8 mouse cellular contexts compared by ENCODE assay signal in genomic region chr1:185284740-185285139, GRCm38 (mm10). TPM values are rescaled to one million over a fixed set of nuclear protein-coding genes. Genes with fewer than 3 reads are reported as not detected.
DNase-seq lines count a peak whose midpoint lies in the region; ATAC-seq and TF ChIP-seq lines count a peak whose summit lies in the region.

No protein-coding gene starts in this region.

- TF ChIP-seq CTCF in hindbrain, postnatal 0 days (IDR thresholded peaks at IDR 0.05; ENCODE audit: low read depth), result no peak

- no peak overlapping the region for H3K4me3 ChIP-seq in liver, embryonic 15.5 days (replicated peaks)
- H3K4me3 ChIP-seq in liver, embryonic 11.5 days (ENCODE audit: low read depth, low read length), result no peak overlapping the region
- no peak overlapping the region for H3K4me3 ChIP-seq in hindbrain, postnatal 0 days (ENCODE audit: low read length)
- H3K4me3 ChIP-seq in stomach, embryonic 14.5 days (ENCODE audit: low read depth, low read length), result no peak overlapping the region
- no peak overlapping the region for H3K4me3 ChIP-seq in intestine, embryonic 15.5 days (replicated peaks)

- H3K4me2 ChIP-seq in liver, embryonic 15.5 days, result no peak overlapping the region
- no peak overlapping the region for H3K4me2 ChIP-seq in liver, embryonic 11.5 days
- H3K4me2 ChIP-seq in hindbrain, postnatal 0 days (ENCODE audit: low read depth, low read length), result no peak overlapping the region
- H3K4me2 ChIP-seq in stomach, embryonic 14.5 days (replicated peaks; ENCODE audit: low read depth, low read length), result no peak overlapping the region
- H3K4me2 ChIP-seq in intestine, embryonic 15.5 days (replicated peaks), result no peak overlapping the region

- no peak overlapping the region for H3K9ac ChIP-seq in liver, embryonic 15.5 days
- H3K9ac ChIP-seq in liver, embryonic 11.5 days (ENCODE audit: low read depth, low read length), result no peak overlapping the region
- no peak overlapping the region for H3K9ac ChIP-seq in hindbrain, postnatal 0 days (replicated peaks; ENCODE audit: low read length)
- H3K9ac ChIP-seq in stomach, embryonic 14.5 days (replicated peaks; ENCODE audit: low read depth, low read length), result no peak overlapping the region
- no peak overlapping the region for H3K9ac ChIP-seq in intestine, embryonic 15.5 days

- ATAC-seq in liver, embryonic 15.5 days (ENCODE audit: insufficient read depth), result peak; percentile 44; the same call in 1 of the 2 replicates
- no peak for ATAC-seq in liver, embryonic 11.5 days (replicated peaks; ENCODE audit: low FRiP score)
- peak; percentile 55 for ATAC-seq in hindbrain, postnatal 0 days
- ATAC-seq in stomach, embryonic 14.5 days (ENCODE audit: insufficient number of reproducible peaks, insufficient read depth, low FRiP score, low read depth), result 0 out of 2 replicates have a peak, but pooled peaks have one; percentile 34
- ATAC-seq in intestine, embryonic 15.5 days, result no peak

- no peaks in the 10 kb centered on the region for H3K4me1 ChIP-seq in liver, embryonic 15.5 days (replicated peaks)
- no peaks in the 10 kb centered on the region for H3K4me1 ChIP-seq in liver, embryonic 11.5 days (replicated peaks; ENCODE audit: control insufficient read depth, insufficient read depth, low read length)
- H3K4me1 ChIP-seq in hindbrain, postnatal 0 days (ENCODE audit: insufficient read depth, low read length), result no peaks in the 10 kb centered on the region
- H3K4me1 ChIP-seq in stomach, embryonic 14.5 days (ENCODE audit: control insufficient read depth, insufficient read depth, low read length), result no peaks in the 10 kb centered on the region; the same call in 1 of the 2 replicates
- no peaks in the 10 kb centered on the region for H3K4me1 ChIP-seq in intestine, embryonic 15.5 days (replicated peaks)

- H3K36me3 ChIP-seq in liver, embryonic 15.5 days (replicated peaks), result peaks cover 75% of the 10 kb centered on the region
- H3K36me3 ChIP-seq in liver, embryonic 11.5 days (ENCODE audit: control insufficient read depth, insufficient read depth, low read length), result peaks cover 31% of the 10 kb centered on the region
- H3K36me3 ChIP-seq in hindbrain, postnatal 0 days (ENCODE audit: insufficient read depth, low read length), result peaks cover 57% of the 10 kb centered on the region
- peaks cover 47% of the 10 kb centered on the region for H3K36me3 ChIP-seq in stomach, embryonic 14.5 days (ENCODE audit: control insufficient read depth, insufficient read depth, low read length)
- H3K36me3 ChIP-seq in intestine, embryonic 15.5 days, result peaks cover 24% of the 10 kb centered on the region

- H3K9me3 ChIP-seq in liver, embryonic 15.5 days (replicated peaks), result no peaks in the 10 kb centered on the region
- no peaks in the 10 kb centered on the region for H3K9me3 ChIP-seq in liver, embryonic 11.5 days (ENCODE audit: control insufficient read depth, low read length)
- no peaks in the 10 kb centered on the region for H3K9me3 ChIP-seq in hindbrain, postnatal 0 days (ENCODE audit: low read length)
- H3K9me3 ChIP-seq in stomach, embryonic 14.5 days (ENCODE audit: control insufficient read depth, low read depth, low read length), result no peaks in the 10 kb centered on the region
- H3K9me3 ChIP-seq in intestine, embryonic 15.5 days, result no peaks in the 10 kb centered on the region

- DNase-seq in liver, embryonic 11.5 days (ENCODE audit: low spot score), result no peak
- DNase-seq in adrenal gland, postnatal 25 days, result peak; percentile 60
- peak; percentile 58 for DNase-seq in fat pad, adult 2 months (ENCODE audit: extremely low read depth, low read depth, low spot score)
- peak; percentile 86 for DNase-seq in hindbrain, postnatal 0 days (ENCODE audit: low spot score)
- DNase-seq in spleen, postnatal 36 days (ENCODE audit: low spot score in 2 of 2), result no peak

- no peak overlapping the region for H3K27ac ChIP-seq in liver, embryonic 15.5 days (replicated peaks)
- no peak overlapping the region for H3K27ac ChIP-seq in liver, embryonic 11.5 days (ENCODE audit: low read depth, low read length)
- H3K27ac ChIP-seq in hindbrain, postnatal 0 days, result no peak overlapping the region
- H3K27ac ChIP-seq in stomach, embryonic 14.5 days (ENCODE audit: low read length), result no peak overlapping the region
- H3K27ac ChIP-seq in intestine, embryonic 15.5 days, result no peak overlapping the region

- 80% methylated on average over 4 of the region's 4 CpGs for WGBS in liver, embryonic 15.5 days (ENCODE audit: insufficient replicate concordance)
- 79% methylated on average over 4 of the region's 4 CpGs for WGBS in liver, embryonic 11.5 days
- WGBS in hindbrain, postnatal 0 days, result 41% methylated on average over 4 of the region's 4 CpGs
- 64% methylated on average over 4 of the region's 4 CpGs for WGBS in stomach, embryonic 14.5 days
- WGBS in intestine, embryonic 15.5 days, result 50% methylated on average over 4 of the region's 4 CpGs

- no peaks in the 10 kb centered on the region for H3K27me3 ChIP-seq in liver, embryonic 15.5 days
- H3K27me3 ChIP-seq in liver, embryonic 11.5 days (replicated peaks; ENCODE audit: control insufficient read depth, insufficient read depth, low read length), result no peaks in the 10 kb centered on the region
- H3K27me3 ChIP-seq in hindbrain, postnatal 0 days (ENCODE audit: insufficient read depth, low read length), result no peaks in the 10 kb centered on the region
- H3K27me3 ChIP-seq in stomach, embryonic 14.5 days (ENCODE audit: control insufficient read depth, insufficient read depth, low read length), result no peaks in the 10 kb centered on the region
- no peaks in the 10 kb centered on the region for H3K27me3 ChIP-seq in intestine, embryonic 15.5 days (replicated peaks)

RNA-seq across cellular contexts. Expression of gene Iars2, which starts 44.5 kb away (rescaled TPM):
- polyA plus RNA-seq in liver, embryonic 15.5 days (2015; fragmentation: Nextera tagmentation; extraction: Ambion mirVana), result 17.3 and 18.9 TPM in 2 replicates
- 41.0 and 49.6 TPM in 2 replicates for polyA plus RNA-seq in liver, embryonic 11.5 days (2014; fragmentation: Nextera tagmentation; extraction: Ambion mirVana)
- 86.6 and 107 TPM in 2 replicates for total RNA-seq in adrenal gland, postnatal 25 days (2021)
- 36.9 and 39.0 TPM in 2 replicates for total RNA-seq in hindbrain, postnatal 0 days (2014; rRNA removed)
- 18.8 TPM in 2 replicates for polyA plus RNA-seq in hindbrain, postnatal 0 days (2015; fragmentation: Nextera tagmentation; extraction: Ambion mirVana)
- 32.0 and 33.9 TPM in 2 replicates for polyA plus RNA-seq in stomach, embryonic 14.5 days (2014; fragmentation: Nextera tagmentation; extraction: Ambion mirVana)
- polyA plus RNA-seq in intestine, embryonic 15.5 days (2015; fragmentation: Nextera tagmentation; extraction: Ambion mirVana), result 61.9 and 66.9 TPM in 2 replicates

RNA-seq across cellular contexts. Expression of gene Bpnt1, which starts 47.2 kb away (rescaled TPM):
- 10.3 and 11.1 TPM in 2 replicates for polyA plus RNA-seq in liver, embryonic 15.5 days (2015; fragmentation: Nextera tagmentation; extraction: Ambion mirVana)
- 28.4 and 29.4 TPM in 2 replicates for polyA plus RNA-seq in liver, embryonic 11.5 days (2014; fragmentation: Nextera tagmentation; extraction: Ambion mirVana)
- total RNA-seq in adrenal gland, postnatal 25 days (2021), result 99.9 and 103 TPM in 2 replicates
- total RNA-seq in hindbrain, postnatal 0 days (2014; rRNA removed), result 77.1 and 89.5 TPM in 2 replicates
- polyA plus RNA-seq in hindbrain, postnatal 0 days (2015; fragmentation: Nextera tagmentation; extraction: Ambion mirVana), result 69.9 and 72.5 TPM in 2 replicates
- 28.0 and 32.5 TPM in 2 replicates for polyA plus RNA-seq in stomach, embryonic 14.5 days (2014; fragmentation: Nextera tagmentation; extraction: Ambion mirVana)
- 210 and 233 TPM in 2 replicates for polyA plus RNA-seq in intestine, embryonic 15.5 days (2015; fragmentation: Nextera tagmentation; extraction: Ambion mirVana)

Comparison
In these comparisons a context has a peak if more than half of its experiments do, and no peak if none do; other contexts are left out.
1. ATAC-seq: peak in liver, embryonic 15.5 days (single experiment), hindbrain, postnatal 0 days (single experiment) and stomach, embryonic 14.5 days (single experiment); none in liver, embryonic 11.5 days (single experiment) and intestine, embryonic 15.5 days (single experiment).
2. DNase-seq: peak in adrenal gland, postnatal 25 days (single experiment), fat pad, adult 2 months (single experiment) and hindbrain, postnatal 0 days (single experiment); none in liver, embryonic 11.5 days (single experiment) and spleen, postnatal 36 days (0 of 2).